Mouse (Mus musculus) ES-E14 (cell line): ENCODE measurements at regions not wholly inside any gene's neighbourhood (a gene's known extent, or its start where the extent isn't known, plus 50 kb on each side); places are given as distances from the start of the nearest gene placed in this dataset.

ENCODE experiments used
- DNase-seq: peaks from one replicate; pipeline ENCODE4 v3.0.0-alpha.2; 2013; ENCODE audit warnings: low read depth, low spot score
- H3K27ac ChIP-seq: 2 replicates; pipeline ENCODE4 v1.5.1; 2012; ENCODE audit warnings: low read depth, mild to moderate bottlenecking, low read length, moderate library complexity, mixed read lengths; ENCODE audit not compliant: poor library complexity, insufficient read depth, severe bottlenecking
- H3K36me3 ChIP-seq: 2 replicates; pipeline ENCODE4 v1.6.1; 2012; ENCODE audit warnings: mild to moderate bottlenecking, low read length, moderate library complexity, mixed read lengths; ENCODE audit not compliant: control insufficient read depth, poor library complexity, insufficient read depth, severe bottlenecking
- H3K4me1 ChIP-seq, 2 experiments: fragments of 150-350 bp in 1 of 2; sonication (generic) in 1 of 2; 2 replicates each; pipeline ENCODE4 v1.6.1; 2012; ENCODE audit warnings: low read length in 2 of 2, mild to moderate bottlenecking in 1 of 2, mixed read lengths in 1 of 2; ENCODE audit not compliant: control insufficient read depth in 2 of 2, insufficient read depth in 2 of 2, poor library complexity in 1 of 2
- H3K4me3 ChIP-seq, 2 experiments: fragments of 150-350 bp in 1 of 2; sonication (generic) in 1 of 2; 2 replicates each; pipeline ENCODE4 v1.5.1; 2012; ENCODE audit warnings: low read length in 2 of 2, low read depth in 1 of 2, mild to moderate bottlenecking in 1 of 2, mixed read lengths in 1 of 2; ENCODE audit not compliant: insufficient read depth in 1 of 2, poor library complexity in 1 of 2, severe bottlenecking in 1 of 2
- H3K9ac ChIP-seq: 2 replicates; pipeline ENCODE4 v1.6.1; 2012; ENCODE audit warnings: low read depth, mild to moderate bottlenecking, low read length, mixed read lengths; ENCODE audit not compliant: poor library complexity, insufficient read depth, severe bottlenecking
- H3K9me3 ChIP-seq: fragments of 150-350 bp; sonication (generic); 2 replicates; pipeline ENCODE4 v1.6.1; 2012; ENCODE audit warnings: low read depth, mild to moderate bottlenecking, low read length; ENCODE audit not compliant: control insufficient read depth, insufficient read depth
- CHD2 ChIP-seq: IDR thresholded peaks from 2 replicates; pipeline ENCODE4 v1.6.1; 2014; ENCODE audit warnings: mild to moderate bottlenecking, low read depth, low read length, inconsistent platforms
- HCFC1 ChIP-seq: IDR thresholded peaks from 2 replicates; pipeline ENCODE4 v1.6.1; 2012; ENCODE audit warnings: low read length, inconsistent platforms, borderline replicate concordance; ENCODE audit not compliant: insufficient read depth
- MAFK ChIP-seq: IDR thresholded peaks from 2 replicates; pipeline ENCODE4 v1.6.1; 2014; ENCODE audit warnings: mild to moderate bottlenecking, low read depth, low read length, inconsistent platforms; ENCODE audit not compliant: insufficient read depth
- ZC3H11A ChIP-seq: IDR thresholded peaks from 2 replicates; pipeline ENCODE4 v1.6.1; 2012; ENCODE audit warnings: low read depth, mild to moderate bottlenecking, inconsistent platforms, low read length, borderline replicate concordance
- ZNF384 ChIP-seq: IDR thresholded peaks from 2 replicates; pipeline ENCODE4 v1.6.1; 2012; ENCODE audit warnings: low read depth, low read length, inconsistent platforms
- in situ Hi-C, 2 experiments: fragments of 600-800 bp; cut with MboI; formaldehyde crosslinking; loops; one replicate each; pipeline ENCODE4 v1.15.1; 2025; ENCODE audit warnings: low sequenced_read_pairs in 2 of 2, inconsistent platforms in 1 of 2; ENCODE audit not compliant: unreplicated experiment in 2 of 2

GRCm38 (mm10) chr2:115268247-115268646, 313.3 kb upstream of the BC052040 start:
- no peaks in the 10 kb centered on the region for H3K36me3 ChIP-seq
- in situ Hi-C loops = no loop called here
- no peaks in the 10 kb centered on the region for H3K9me3 ChIP-seq
- no peak overlapping the region for H3K27ac ChIP-seq
- DNase-seq = no peak
- H3K4me1 ChIP-seq = no peaks in the 10 kb centered on the region
- no peak overlapping the region for H3K4me3 ChIP-seq
- TF ChIP-seq CHD2 (no peak), HCFC1 (no peak), MAFK (no peak), ZC3H11A (no peak), ZNF384 (no peak)
- H3K9ac ChIP-seq = no peak overlapping the region

DNA sequence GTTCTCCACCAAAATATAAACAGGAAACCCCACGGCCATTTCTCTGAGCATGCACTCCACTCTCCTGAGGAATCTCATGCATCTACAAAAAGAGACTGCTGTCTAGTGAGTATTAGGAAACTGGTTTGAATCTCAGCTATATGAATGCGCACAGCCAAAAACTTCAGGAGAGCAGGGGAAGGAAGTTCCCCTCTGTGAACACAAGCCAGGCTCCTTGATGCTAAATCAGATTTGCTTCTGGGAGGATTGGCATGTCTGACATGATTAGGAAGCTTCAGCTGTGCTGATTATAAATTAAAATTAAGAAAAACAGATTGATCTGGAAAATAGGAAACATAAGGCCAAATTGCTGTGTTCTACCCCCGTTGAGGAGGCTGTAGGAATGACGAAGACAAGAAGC, 304.1 kb upstream of the BC052040 start:
- no peak overlapping the region for H3K9ac ChIP-seq
- H3K27ac ChIP-seq = no peak overlapping the region
- H3K36me3 ChIP-seq = no peaks in the 10 kb centered on the region
- in situ Hi-C loops = no loop called here
- no peaks in the 10 kb centered on the region for H3K4me1 ChIP-seq
- TF ChIP-seq ZC3H11A = no peak
- TF ChIP-seq MAFK = no peak
- TF ChIP-seq ZNF384 = no peak
- TF ChIP-seq HCFC1 = no peak
- no peak for TF ChIP-seq CHD2
- no peak overlapping the region for H3K4me3 ChIP-seq
- DNase-seq = no peak
- H3K9me3 ChIP-seq = no peaks in the 10 kb centered on the region

- in situ Hi-C loops = no loop called here
- TF ChIP-seq ZC3H11A (no peak), HCFC1 (no peak), MAFK (no peak), CHD2 (no peak), ZNF384 (no peak)
- Histone ChIP-seq H3K36me3 (no peaks in the 10 kb centered on the region), H3K9me3 (no peaks in the 10 kb centered on the region), H3K27ac (no peak overlapping the region), H3K4me3 (no peak overlapping the region), H3K4me1 (no peaks in the 10 kb centered on the region), H3K9ac (no peak overlapping the region)
- DNase-seq = no peak
Measured at GRCm38 (mm10) chr2:115293020-115293419, 288.5 kb upstream of the BC052040 start.

- H3K9ac ChIP-seq = no peak overlapping the region
- H3K27ac ChIP-seq = no peak overlapping the region
- no peaks in the 10 kb centered on the region for H3K9me3 ChIP-seq
- in situ Hi-C loops = no loop called here
- no peak for TF ChIP-seq MAFK
- TF ChIP-seq CHD2 = no peak
- no peak for TF ChIP-seq HCFC1
- TF ChIP-seq ZNF384 = no peak
- no peak for TF ChIP-seq ZC3H11A
- H3K4me3 ChIP-seq = no peak overlapping the region
- no peaks in the 10 kb centered on the region for H3K4me1 ChIP-seq
- DNase-seq = no peak
- no peaks in the 10 kb centered on the region for H3K36me3 ChIP-seq
Measured at GRCm38 (mm10) chr2:115297463-115297862, 284.1 kb upstream of the BC052040 start.

- in situ Hi-C loops = no loop called here
- no peaks in the 10 kb centered on the region for H3K9me3 ChIP-seq
- no peaks in the 10 kb centered on the region for H3K4me1 ChIP-seq
- H3K4me3 ChIP-seq = no peak overlapping the region
- no peak for TF ChIP-seq HCFC1
- TF ChIP-seq ZNF384 = no peak
- no peak for TF ChIP-seq MAFK
- no peak for TF ChIP-seq ZC3H11A
- TF ChIP-seq CHD2 = no peak
- H3K36me3 ChIP-seq = no peaks in the 10 kb centered on the region
- H3K27ac ChIP-seq = no peak overlapping the region
- DNase-seq = no peak
- H3K9ac ChIP-seq = no peak overlapping the region
Measured at GRCm38 (mm10) chr2:115307248-115307647, 274.3 kb upstream of the BC052040 start.
